Mouse (Mus musculus) neural tube, embryonic 14.5 days (tissue): ENCODE measurements around the gene Borcs8. TPM values are rescaled to one million over a fixed set of nuclear protein-coding genes. Genes with fewer than 3 reads are reported as not detected.
A peak's percentile ranks its signal among the peaks of the same experiment; 100 is the strongest.

ENCODE experiments used
- ATAC-seq: fragments of 200-750 bp; cut with Nextera tagmentation; 2 replicates; pipeline ENCODE4 v1.8.0; 2017; ENCODE audit warnings: low read depth, mild to moderate bottlenecking, moderate TSS enrichment, moderate library complexity
- H3K27ac ChIP-seq: fragments of 300-500 bp; sonication (generic); 2 replicates; pipeline ENCODE4 v1.5.1; 2014; ENCODE audit warnings: low read depth, mild to moderate bottlenecking, control low read depth, low read length, moderate library complexity, mixed read lengths
- H3K27me3 ChIP-seq: fragments of 300-500 bp; sonication (generic); 2 replicates; pipeline ENCODE4 v1.6.1; 2014; ENCODE audit warnings: low read length; ENCODE audit not compliant: control insufficient read depth, insufficient read depth
- H3K36me3 ChIP-seq: fragments of 300-500 bp; sonication (generic); 2 replicates; pipeline ENCODE4 v1.6.1; 2014; ENCODE audit warnings: low read length, mixed read lengths; ENCODE audit not compliant: control insufficient read depth, insufficient read depth
- H3K4me1 ChIP-seq: fragments of 300-500 bp; sonication (generic); 2 replicates; pipeline ENCODE4 v1.6.1; 2014; ENCODE audit warnings: low read length; ENCODE audit not compliant: control insufficient read depth, insufficient read depth
- H3K4me2 ChIP-seq: fragments of 300-500 bp; sonication (generic); 2 replicates; pipeline ENCODE4 v1.6.1; 2014; ENCODE audit warnings: mild to moderate bottlenecking, low read depth, low read length, control low read depth
- H3K4me3 ChIP-seq: fragments of 300-500 bp; sonication (generic); 2 replicates; pipeline ENCODE4 v1.5.1; 2014; ENCODE audit warnings: low read depth, low read length, control low read depth, mixed read lengths
- H3K9ac ChIP-seq: fragments of 300-500 bp; sonication (generic); replicated peaks from 2 replicates; pipeline ENCODE4 v1.6.1; 2014; ENCODE audit warnings: low read depth, mild to moderate bottlenecking, control low read depth, low read length, mixed read lengths
- H3K9me3 ChIP-seq: fragments of 300-500 bp; sonication (generic); 2 replicates; pipeline ENCODE4 v1.6.1; 2016; ENCODE audit warnings: low read length; ENCODE audit not compliant: control insufficient read depth
- WGBS: fragments of 180-500 bp; shearing (Covaris S2); extraction: QIAGEN DNeasy Blood & Tissue Kit; methylation state at CpG from one replicate; pipeline ENCODE4 v1.1.7; 2014; 5-methylcytosine and 5-hydroxymethylcytosine counted together
- microRNA-seq: library from miRNA; unstranded; fragments of <30 nt; microRNA quantifications from one replicate; pipeline ENCODE4, GENCODE M21; 2016
- polyA plus RNA-seq: library from polyadenylated mRNA; unstranded; fragments of >200 nt; fragmentation: Nextera tagmentation; extraction: Ambion mirVana; gene quantifications from 2 replicates; pipeline ENCODE4 v1.2.1, GENCODE M21; 2014

Gene Borcs8
- polyA plus RNA-seq, 1 experiment from 2014 or later = 72.3 TPM

DNA sequence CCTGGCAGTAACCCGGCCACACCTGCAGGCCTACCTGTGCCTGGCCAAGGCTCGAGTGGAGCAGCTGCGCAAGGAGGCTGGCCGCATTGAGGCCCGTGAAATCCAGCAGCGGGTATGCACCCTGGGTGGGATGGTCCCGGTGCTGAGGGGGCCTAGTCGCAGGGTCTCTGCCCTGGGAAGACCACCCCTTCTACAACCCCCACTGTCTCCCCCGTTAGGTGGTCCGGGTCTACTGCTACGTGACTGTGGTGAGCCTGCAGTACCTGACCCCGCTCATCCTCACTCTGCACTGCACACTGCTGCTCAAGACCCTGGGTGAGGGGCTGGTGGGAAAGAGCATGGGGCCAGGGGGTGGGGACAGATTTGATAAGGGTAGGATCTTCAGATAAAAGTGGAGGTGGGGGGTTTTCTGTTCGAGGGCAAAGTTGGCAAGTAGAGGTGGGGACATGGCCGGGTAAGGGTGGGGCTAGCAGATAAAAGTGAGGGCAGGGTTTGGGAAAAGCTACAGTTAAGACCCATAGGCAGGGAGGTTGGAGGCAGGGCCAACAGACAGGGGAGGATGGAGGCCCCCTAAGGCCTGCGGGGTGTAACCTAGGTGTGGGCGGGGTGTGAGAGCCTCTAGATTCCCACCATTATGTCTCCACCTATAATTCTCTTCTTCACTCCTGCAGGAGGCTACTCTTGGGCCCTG lies 42.1 kb downstream of the Borcs8 start:
- Histone ChIP-seq H3K9ac (no peak overlapping the region), H3K27me3 (no peaks in the 10 kb centered on the region), H3K27ac (no peak overlapping the region), H3K4me1 (no peaks in the 10 kb centered on the region), H3K4me2 (no peak overlapping the region), H3K36me3 (peaks cover 18% of the 10 kb centered on the region), H3K4me3 (no peak overlapping the region), H3K9me3 (no peaks in the 10 kb centered on the region)
- ATAC-seq = no peak
- WGBS = 76% methylated on average over 16 of the region's 16 CpGs

DNA sequence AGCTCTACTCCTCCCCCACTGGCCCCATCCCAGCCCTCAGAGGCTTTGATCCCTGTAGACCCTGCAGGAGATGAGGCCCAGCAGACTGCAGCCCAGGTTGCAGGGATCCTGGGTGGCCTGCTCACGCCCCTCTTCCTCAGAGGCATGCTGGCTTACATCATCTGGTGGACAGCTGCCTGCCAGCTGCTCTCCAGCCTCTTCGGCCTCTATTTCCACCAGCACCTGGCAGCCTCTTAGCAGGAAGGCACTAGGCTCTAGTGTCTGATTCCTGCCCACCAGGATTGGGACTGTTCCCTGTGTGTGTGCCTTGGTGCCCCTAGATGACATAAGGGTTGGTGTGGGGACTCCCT lies 42.6 kb downstream of the Borcs8 start:
- H3K4me1 ChIP-seq = no peaks in the 10 kb centered on the region
- no peak overlapping the region for H3K27ac ChIP-seq
- no peak overlapping the region for H3K4me2 ChIP-seq
- ATAC-seq = no peak
- H3K27me3 ChIP-seq = no peaks in the 10 kb centered on the region
- H3K36me3 ChIP-seq = peaks cover 18% of the 10 kb centered on the region
- H3K4me3 ChIP-seq = no peak overlapping the region
- H3K9me3 ChIP-seq = no peaks in the 10 kb centered on the region
- WGBS = 41% methylated on average over 2 of the region's 2 CpGs
- no peak overlapping the region for H3K9ac ChIP-seq

DNA sequence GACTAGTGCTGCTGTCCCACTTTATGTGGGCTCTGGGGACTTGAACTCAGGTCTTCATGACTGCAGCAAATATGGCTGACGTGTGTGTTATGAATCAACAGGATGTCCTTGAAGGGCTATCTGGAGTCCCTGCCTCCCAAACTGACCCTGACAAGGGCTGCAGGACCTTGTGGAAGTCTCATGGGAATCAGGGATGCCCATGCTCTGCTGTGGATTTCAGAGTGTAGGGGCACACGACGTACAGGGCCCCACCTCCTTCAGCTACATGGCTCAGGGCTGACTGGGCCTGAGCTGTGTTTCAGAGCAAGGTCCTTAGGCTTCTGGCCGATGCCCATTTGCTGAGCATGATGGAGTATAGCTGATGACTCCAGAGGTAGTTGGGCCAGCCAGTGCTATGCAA lies 43.9 kb downstream of the Borcs8 start:
- no peaks in the 10 kb centered on the region for H3K9me3 ChIP-seq
- H3K9ac ChIP-seq = no peak overlapping the region
- H3K27me3 ChIP-seq = no peaks in the 10 kb centered on the region
- H3K4me1 ChIP-seq = no peaks in the 10 kb centered on the region
- no peak for ATAC-seq
- WGBS = 89% methylated on average over 4 of the region's 4 CpGs
- H3K4me3 ChIP-seq = no peak overlapping the region
- no peak overlapping the region for H3K4me2 ChIP-seq
- H3K36me3 ChIP-seq = peaks cover 23% of the 10 kb centered on the region
- no peak overlapping the region for H3K27ac ChIP-seq

DNA sequence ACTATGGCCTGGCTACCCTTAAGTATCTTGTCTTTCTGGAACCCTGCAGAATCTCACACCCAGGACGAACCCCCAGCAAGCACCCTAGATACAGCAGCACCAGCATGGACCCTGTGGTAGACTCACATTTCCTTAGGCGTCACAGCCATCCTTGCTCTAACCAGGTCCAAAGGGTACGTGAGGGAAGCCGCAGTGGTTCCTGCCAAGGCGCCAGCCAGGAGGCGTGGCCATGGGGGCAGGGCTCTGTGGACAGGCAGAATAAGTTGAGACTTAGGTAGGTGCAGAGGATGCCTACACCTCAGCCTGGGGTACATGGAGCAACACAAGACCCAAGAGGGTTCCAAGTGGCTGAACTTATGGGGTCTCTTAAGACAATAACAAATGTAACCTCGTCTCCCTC lies 49.4 kb downstream of the Borcs8 start:
- 77% methylated on average over 7 of the region's 7 CpGs for WGBS
- Histone ChIP-seq H3K4me1 (no peaks in the 10 kb centered on the region), H3K27me3 (no peaks in the 10 kb centered on the region), H3K36me3 (peaks cover 8% of the 10 kb centered on the region), H3K9me3 (no peaks in the 10 kb centered on the region), H3K27ac (no peak overlapping the region), H3K4me3 (no peak overlapping the region), H3K9ac (no peak overlapping the region), H3K4me2 (no peak overlapping the region)
- ATAC-seq = no peak

DNA sequence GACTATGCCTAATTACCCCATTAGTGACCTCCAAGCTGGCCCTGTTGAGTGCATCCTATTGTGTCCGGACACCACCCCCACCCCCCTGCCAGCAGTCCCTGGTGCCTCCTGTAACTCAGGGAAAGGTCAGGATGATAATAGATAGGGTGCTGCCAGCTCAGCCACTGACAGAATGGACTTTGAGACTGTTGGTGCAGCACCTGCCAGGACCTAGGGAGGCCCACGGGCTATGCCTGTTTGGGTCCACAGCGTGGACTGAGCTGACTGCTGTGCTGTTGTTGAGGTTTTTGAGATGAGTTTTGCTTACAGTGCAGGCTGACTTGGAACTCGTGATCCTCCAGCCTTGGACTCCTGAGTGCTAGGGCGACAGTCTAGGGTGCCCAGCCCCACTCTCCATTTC lies 53.9 kb downstream of the Borcs8 start:
- no peak for ATAC-seq
- H3K4me3 ChIP-seq = no peak overlapping the region
- no peak overlapping the region for H3K27ac ChIP-seq
- H3K9me3 ChIP-seq = no peaks in the 10 kb centered on the region
- H3K9ac ChIP-seq = no peak overlapping the region
- no peak overlapping the region for H3K4me2 ChIP-seq
- H3K4me1 ChIP-seq = no peaks in the 10 kb centered on the region
- WGBS = 46% methylated on average over 5 of the region's 5 CpGs
- H3K36me3 ChIP-seq = peaks cover 3% of the 10 kb centered on the region; the same call in 1 of the 2 replicates
- no peaks in the 10 kb centered on the region for H3K27me3 ChIP-seq

DNA sequence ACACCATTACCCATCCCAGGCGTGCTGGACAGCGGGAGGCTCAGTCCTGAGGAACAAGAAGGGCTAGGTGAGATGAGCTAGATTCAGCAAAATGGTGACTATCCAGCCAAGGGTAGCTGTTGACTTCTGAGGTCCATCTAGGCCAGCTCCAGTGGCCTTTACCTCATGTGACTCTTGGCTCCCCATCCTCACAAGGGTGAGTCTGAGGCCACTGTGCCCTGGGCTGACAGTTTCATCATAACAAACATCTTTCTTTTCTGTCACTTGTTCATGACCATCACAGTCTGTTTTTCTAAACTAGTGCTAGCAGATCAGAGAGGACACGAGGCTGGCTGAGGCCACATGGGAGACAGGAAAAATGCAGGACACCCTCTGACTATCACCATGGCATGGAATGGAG lies 54.9 kb downstream of the Borcs8 start:
- no peak overlapping the region for H3K4me3 ChIP-seq
- no peak for ATAC-seq
- H3K4me2 ChIP-seq = no peak overlapping the region
- H3K27me3 ChIP-seq = no peaks in the 10 kb centered on the region
- H3K36me3 ChIP-seq = peaks cover 3% of the 10 kb centered on the region; the same call in 1 of the 2 replicates
- no peaks in the 10 kb centered on the region for H3K4me1 ChIP-seq
- H3K9ac ChIP-seq = no peak overlapping the region
- WGBS = 77% methylated on average over 3 of the region's 3 CpGs
- no peak overlapping the region for H3K27ac ChIP-seq
- no peaks in the 10 kb centered on the region for H3K9me3 ChIP-seq

DNA sequence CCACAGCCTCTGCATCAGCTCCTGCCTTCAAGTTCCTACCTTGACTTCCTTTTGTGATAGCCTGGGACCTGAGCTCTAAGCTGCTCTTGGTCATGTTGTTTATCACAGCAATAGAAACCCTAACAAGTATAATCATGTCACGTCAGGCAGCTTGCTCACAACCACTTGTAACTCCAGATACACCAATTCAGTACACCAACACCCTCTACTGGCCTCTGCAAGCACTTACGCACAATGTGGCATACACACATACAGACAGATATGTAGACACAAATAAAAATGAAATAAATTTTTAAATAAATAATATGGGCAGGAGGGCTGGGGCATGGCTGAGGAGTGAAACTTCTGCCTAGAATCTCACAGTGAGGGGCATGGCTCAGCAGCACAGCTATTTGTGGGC lies 56.5 kb downstream of the Borcs8 start:
- no peak overlapping the region for H3K4me3 ChIP-seq
- WGBS = 86% methylated on average over 2 of the region's 2 CpGs
- H3K4me1 ChIP-seq = no peaks in the 10 kb centered on the region
- no peaks in the 10 kb centered on the region for H3K27me3 ChIP-seq
- no peak overlapping the region for H3K27ac ChIP-seq
- ATAC-seq = no peak
- H3K4me2 ChIP-seq = no peak overlapping the region
- no peak overlapping the region for H3K9ac ChIP-seq
- no peaks in the 10 kb centered on the region for H3K36me3 ChIP-seq
- no peaks in the 10 kb centered on the region for H3K9me3 ChIP-seq

Small RNAs within 50 kb of the gene (microRNA-seq; reads per million reads assigned to microRNA genes)
- 2.8 reads per million, percentile 2 among the genes with 10 or more reads in this experiment for gene Mir7066

Other genes with a start within 250 kb of the Borcs8 start
- gene Tssk6, start 237.3 kb upstream of the Borcs8 start, polyA plus RNA-seq = 4.1 and 4.3 TPM in 2 replicates
- 176 and 194 TPM in 2 replicates for gene Ndufa13, start 236.9 kb upstream of the Borcs8 start, polyA plus RNA-seq
- 11.5 and 12.3 TPM in 2 replicates for gene Yjefn3, start 236.8 kb upstream of the Borcs8 start, polyA plus RNA-seq
- 20.9 and 27.5 TPM in 2 replicates for gene Gatad2a, start 143.1 kb upstream of the Borcs8 start, polyA plus RNA-seq
- gene Mau2, start 96.8 kb upstream of the Borcs8 start, polyA plus RNA-seq = 73.5 and 77.9 TPM in 2 replicates
- gene Sugp1, start 96.7 kb upstream of the Borcs8 start, polyA plus RNA-seq = 47.1 and 52.9 TPM in 2 replicates
- gene Tm6sf2, start 66.6 kb upstream of the Borcs8 start, polyA plus RNA-seq = 1.3 and 2.1 TPM in 2 replicates
- 0.73 and 0.84 TPM in 2 replicates for gene Hapln4, start 56.0 kb upstream of the Borcs8 start, polyA plus RNA-seq
- gene Ncan, start 18.6 kb upstream of the Borcs8 start, polyA plus RNA-seq = 154 and 176 TPM in 2 replicates
- 22.9 and 35.3 TPM in 2 replicates for gene Nr2c2ap, start 8.2 kb upstream of the Borcs8 start, polyA plus RNA-seq
- gene Rfxank, start 345 bp upstream of the Borcs8 start, polyA plus RNA-seq = 9.4 and 12.2 TPM in 2 replicates
- 0.27 and 0.72 TPM in 2 replicates for gene Mef2b, start 212 bp downstream of the Borcs8 start, polyA plus RNA-seq
- 28.3 and 34.8 TPM in 2 replicates for gene Tmem161a, start 32.9 kb downstream of the Borcs8 start, polyA plus RNA-seq
- gene Slc25a42, start 72.8 kb downstream of the Borcs8 start, polyA plus RNA-seq = 7.6 and 10.0 TPM in 2 replicates
- gene Sugp2, start 94.7 kb downstream of the Borcs8 start, polyA plus RNA-seq = 77.1 and 78.6 TPM in 2 replicates
- 95.5 and 106 TPM in 2 replicates for gene Armc6, start 95.0 kb downstream of the Borcs8 start, polyA plus RNA-seq
- gene Homer3, start 143.3 kb downstream of the Borcs8 start, polyA plus RNA-seq = 16.8 and 25.5 TPM in 2 replicates
- gene Ddx49, start 163.0 kb downstream of the Borcs8 start, polyA plus RNA-seq = 44.5 and 45.9 TPM in 2 replicates
- gene Cope, start 163.0 kb downstream of the Borcs8 start, polyA plus RNA-seq = 285 and 327 TPM in 2 replicates
- gene Cers1, start 176.3 kb downstream of the Borcs8 start, polyA plus RNA-seq = 33.4 and 42.9 TPM in 2 replicates
- 2.1 and 7.5 TPM in 2 replicates for gene Gdf1, start 190.3 kb downstream of the Borcs8 start, polyA plus RNA-seq
- 14.4 and 15.0 TPM in 2 replicates for gene Upf1, start 213.8 kb downstream of the Borcs8 start, polyA plus RNA-seq
- 0.20 and 0.41 TPM in 2 replicates for gene Comp, start 234.1 kb downstream of the Borcs8 start, polyA plus RNA-seq